Mouse (Mus musculus) kidney, postnatal 0 days (tissue): ENCODE results near the gene Gemin7. TPM values are rescaled to one million over a fixed set of nuclear protein-coding genes. Genes with fewer than 3 reads are reported as not detected.

Source experiments
- ATAC-seq: fragments of 200-750 bp; cut with Nextera tagmentation; replicated peaks from 2 replicates; pipeline ENCODE4 v1.8.0; 2017; ENCODE audit warnings: low read depth, moderate number of reproducible peaks, moderate TSS enrichment, moderate library complexity; ENCODE audit not compliant: low FRiP score
- DNase-seq: peaks from one replicate; pipeline ENCODE4 v3.0.0-alpha.2; 2016; ENCODE audit warnings: low spot score
- H3K27ac ChIP-seq: fragments of 300-500 bp; sonication (generic); 2 replicates; pipeline ENCODE4 v1.5.1; 2014; ENCODE audit warnings: mild to moderate bottlenecking
- H3K27me3 ChIP-seq: fragments of 300-500 bp; sonication (generic); 2 replicates; pipeline ENCODE4 v1.6.1; 2014; ENCODE audit warnings: low read length, mixed read lengths; ENCODE audit not compliant: insufficient read depth
- H3K36me3 ChIP-seq: fragments of 300-500 bp; sonication (generic); 2 replicates; pipeline ENCODE4 v1.6.1; 2014; ENCODE audit warnings: low read length, mixed read lengths; ENCODE audit not compliant: insufficient read depth
- H3K4me1 ChIP-seq: fragments of 300-500 bp; sonication (generic); replicated peaks from 2 replicates; pipeline ENCODE4 v1.6.1; 2014; ENCODE audit warnings: antibody characterized with exemption, low read length, mixed read lengths; ENCODE audit not compliant: insufficient read depth
- H3K4me2 ChIP-seq: fragments of 300-500 bp; sonication (generic); 2 replicates; pipeline ENCODE4 v1.6.1; 2014; ENCODE audit warnings: mild to moderate bottlenecking, low read length, moderate library complexity, mixed read lengths
- H3K4me3 ChIP-seq: fragments of 300-500 bp; sonication (generic); replicated peaks from 2 replicates; pipeline ENCODE4 v1.5.1; 2014; ENCODE audit warnings: low read depth, low read length
- H3K9ac ChIP-seq: fragments of 300-500 bp; sonication (generic); 2 replicates; pipeline ENCODE4 v1.6.1; 2014; ENCODE audit warnings: low read depth, low read length
- H3K9me3 ChIP-seq: fragments of 300-500 bp; sonication (generic); replicated peaks from 2 replicates; pipeline ENCODE4 v1.6.1; 2016; ENCODE audit warnings: low read length, inconsistent platforms, mixed read lengths
- CTCF ChIP-seq: IDR thresholded peaks from 2 replicates; pipeline ENCODE4 v1.5.1; 2016; ENCODE audit warnings: antibody characterized with exemption, low read depth, mild to moderate bottlenecking, moderate library complexity
- WGBS: fragments of 180-500 bp; shearing (Covaris S2); extraction: QIAGEN DNeasy Blood & Tissue Kit; methylation state at CpG from one replicate; pipeline ENCODE4 v1.1.7; 2014; 5-methylcytosine and 5-hydroxymethylcytosine counted together
- polyA plus RNA-seq: library from polyadenylated mRNA; unstranded; fragments of >200 nt; fragmentation: Nextera tagmentation; extraction: Ambion mirVana; gene quantifications from 2 replicates; pipeline ENCODE4 v1.2.1, GENCODE M21; 2015

Gene Gemin7
- polyA plus RNA-seq, 1 experiment from 2014 or later = 167 TPM

DNA sequence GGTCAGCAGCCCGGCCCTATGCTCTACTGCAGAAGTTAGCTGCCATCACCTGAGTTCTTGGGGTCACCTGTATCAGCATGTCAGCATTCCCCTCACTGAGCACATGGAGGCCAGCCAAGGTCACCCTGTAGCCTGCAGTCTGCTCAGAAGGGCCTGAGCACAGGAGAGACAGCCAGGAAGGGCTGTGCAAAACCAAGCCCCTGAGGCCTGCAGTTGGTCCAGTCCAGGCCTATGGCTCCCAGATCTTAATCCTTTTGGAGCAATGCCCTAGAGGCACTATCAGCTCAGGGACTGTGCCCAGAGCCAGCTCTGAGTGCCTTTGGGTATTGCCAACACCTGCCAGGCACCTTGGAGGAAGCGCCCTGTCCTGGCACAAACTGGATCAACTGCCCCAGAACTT is 20.3 kb downstream of the Gemin7 start:
- Histone ChIP-seq H3K36me3 (0 out of 2 replicates have a peak, but pooled peaks cover 2% of the 10 kb centered on the region), H3K4me1 (peaks cover 25% of the 10 kb centered on the region), H3K27me3 (no peaks in the 10 kb centered on the region), H3K27ac (peak overlapping the region; percentile 0; the same call in 1 of the 2 replicates), H3K9me3 (no peaks in the 10 kb centered on the region), H3K9ac (no peak overlapping the region), H3K4me3 (no peak overlapping the region), H3K4me2 (no peak overlapping the region)
- ATAC-seq = no peak
- no peak for TF ChIP-seq CTCF
- no peak for DNase-seq
- 93% methylated on average over 2 of the region's 2 CpGs for WGBS

DNA sequence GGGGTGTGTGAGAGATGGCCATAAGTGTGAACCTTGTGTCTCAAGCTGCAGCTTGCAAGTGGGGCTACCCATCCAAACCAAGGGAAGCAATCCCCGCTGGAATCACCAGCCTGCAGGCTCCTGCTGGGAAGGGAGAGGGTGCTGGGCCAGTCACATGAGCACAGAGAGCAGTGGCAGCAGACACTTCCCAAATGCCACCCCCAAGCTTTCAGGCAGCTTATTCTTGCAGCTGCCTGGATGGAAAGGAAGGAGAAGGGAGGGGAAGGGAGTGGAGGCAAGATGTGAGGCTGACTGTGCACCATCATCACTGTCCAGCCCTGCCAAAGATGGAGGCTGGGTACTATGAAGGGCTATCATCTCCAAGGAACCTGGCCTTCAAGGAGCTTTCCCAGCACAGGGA is 23.2 kb downstream of the Gemin7 start:
- H3K9me3 ChIP-seq = no peaks in the 10 kb centered on the region
- TF ChIP-seq CTCF = no peak
- no peak overlapping the region for H3K27ac ChIP-seq
- no peak for DNase-seq
- WGBS = 87% methylated on average over 1 of the region's 1 CpGs
- no peak for ATAC-seq
- H3K36me3 ChIP-seq = 0 out of 2 replicates have a peak, but pooled peaks cover 2% of the 10 kb centered on the region
- no peak overlapping the region for H3K4me2 ChIP-seq
- H3K4me3 ChIP-seq = no peak overlapping the region
- 0 out of 2 replicates have a peak overlapping the region, but pooled peaks have one; percentile 5 for H3K9ac ChIP-seq
- H3K27me3 ChIP-seq = no peaks in the 10 kb centered on the region
- H3K4me1 ChIP-seq = peaks cover 6% of the 10 kb centered on the region; the same call in 1 of the 2 replicates

DNA sequence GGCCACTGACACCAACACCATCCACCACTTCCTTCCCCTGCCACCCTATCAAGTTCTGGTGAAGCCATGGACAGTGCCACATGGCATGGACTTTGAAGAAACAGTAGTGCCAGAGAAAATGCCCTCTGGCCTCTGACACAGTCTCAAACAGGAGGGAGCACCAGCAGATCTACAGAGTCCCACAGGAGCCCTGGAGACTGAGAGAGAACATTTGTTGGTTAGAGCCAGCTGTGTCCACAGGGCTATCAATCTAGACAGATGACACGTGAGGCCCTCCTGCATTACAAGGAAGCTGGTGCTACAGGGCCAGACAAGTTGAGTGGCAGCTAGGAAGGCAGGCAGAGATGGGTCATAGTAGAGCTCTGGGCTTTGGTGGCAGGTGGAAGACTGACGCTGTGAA is 25.0 kb downstream of the Gemin7 start:
- no peak overlapping the region for H3K4me3 ChIP-seq
- no peak overlapping the region for H3K27ac ChIP-seq
- no peak overlapping the region for H3K9ac ChIP-seq
- no peak for TF ChIP-seq CTCF
- DNase-seq (no peak), ATAC-seq (no peak)
- no peak overlapping the region for H3K4me2 ChIP-seq
- 48% methylated on average over 2 of the region's 2 CpGs for WGBS
- H3K9me3 ChIP-seq = no peaks in the 10 kb centered on the region
- H3K36me3 ChIP-seq = 0 out of 2 replicates have a peak, but pooled peaks cover 2% of the 10 kb centered on the region
- H3K4me1 ChIP-seq = no peaks in the 10 kb centered on the region
- H3K27me3 ChIP-seq = no peaks in the 10 kb centered on the region

DNA sequence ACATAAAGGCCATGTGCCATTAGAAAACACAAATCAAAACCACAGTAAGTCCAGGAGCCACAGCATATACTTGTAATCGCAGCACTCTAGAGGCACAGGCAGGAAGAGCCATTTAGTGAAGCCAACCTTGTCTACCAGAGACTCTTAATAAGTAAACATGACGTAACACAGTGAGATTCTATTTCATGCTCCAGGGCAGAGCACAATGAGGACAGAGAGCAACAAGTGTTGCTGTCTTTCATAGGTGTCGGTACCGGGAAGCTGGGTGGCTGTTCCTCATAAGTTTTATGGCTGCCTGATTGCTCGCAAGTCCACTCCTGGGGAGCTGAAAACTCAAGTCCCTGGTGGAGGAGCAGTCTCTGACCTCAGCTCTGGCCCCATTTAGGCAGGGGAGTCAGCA is 25.8 kb downstream of the Gemin7 start:
- WGBS = 64% methylated on average over 5 of the region's 5 CpGs

DNA sequence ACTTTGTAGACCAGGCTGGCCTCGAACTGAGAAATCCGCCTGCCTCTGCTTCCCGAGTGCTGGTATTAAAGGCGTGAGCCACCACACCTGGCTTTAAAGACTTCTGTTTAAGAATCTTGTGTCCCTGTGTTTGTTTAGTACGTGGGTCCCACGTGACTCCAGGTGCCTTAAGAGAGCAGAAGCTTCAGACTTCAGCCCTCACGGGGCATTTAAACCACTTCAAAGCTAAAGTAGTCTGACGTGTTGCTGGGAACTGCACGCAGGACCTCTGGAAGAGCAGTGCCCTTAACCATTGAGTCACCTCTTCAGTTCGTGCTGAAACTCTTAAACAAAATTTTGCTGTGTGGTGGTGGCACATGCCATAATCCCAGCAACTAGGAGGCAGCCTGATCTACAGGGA is 28.0 kb downstream of the Gemin7 start:
- Histone ChIP-seq H3K4me2 (no peak overlapping the region), H3K27me3 (no peaks in the 10 kb centered on the region), H3K9me3 (no peaks in the 10 kb centered on the region), H3K27ac (no peak overlapping the region), H3K9ac (no peak overlapping the region), H3K4me1 (peaks cover 7% of the 10 kb centered on the region; the same call in 1 of the 2 replicates), H3K4me3 (no peak overlapping the region), H3K36me3 (0 out of 2 replicates have a peak, but pooled peaks cover 2% of the 10 kb centered on the region)
- TF ChIP-seq CTCF = no peak
- 85% methylated on average over 10 of the region's 10 CpGs for WGBS
- ATAC-seq = no peak
- no peak for DNase-seq

More for the DNA sequence above, 25.8 kb downstream of the Gemin7 start:
- no peak for DNase-seq
- Histone ChIP-seq H3K4me1 (0 out of 2 replicates have a peak, but pooled peaks cover under 1% of the 10 kb centered on the region), H3K27ac (no peak overlapping the region), H3K36me3 (0 out of 2 replicates have a peak, but pooled peaks cover 2% of the 10 kb centered on the region), H3K9me3 (no peaks in the 10 kb centered on the region), H3K4me3 (no peak overlapping the region), H3K4me2 (no peak overlapping the region), H3K9ac (no peak overlapping the region), H3K27me3 (no peaks in the 10 kb centered on the region)
- no peak for ATAC-seq
- TF ChIP-seq CTCF = no peak

DNA sequence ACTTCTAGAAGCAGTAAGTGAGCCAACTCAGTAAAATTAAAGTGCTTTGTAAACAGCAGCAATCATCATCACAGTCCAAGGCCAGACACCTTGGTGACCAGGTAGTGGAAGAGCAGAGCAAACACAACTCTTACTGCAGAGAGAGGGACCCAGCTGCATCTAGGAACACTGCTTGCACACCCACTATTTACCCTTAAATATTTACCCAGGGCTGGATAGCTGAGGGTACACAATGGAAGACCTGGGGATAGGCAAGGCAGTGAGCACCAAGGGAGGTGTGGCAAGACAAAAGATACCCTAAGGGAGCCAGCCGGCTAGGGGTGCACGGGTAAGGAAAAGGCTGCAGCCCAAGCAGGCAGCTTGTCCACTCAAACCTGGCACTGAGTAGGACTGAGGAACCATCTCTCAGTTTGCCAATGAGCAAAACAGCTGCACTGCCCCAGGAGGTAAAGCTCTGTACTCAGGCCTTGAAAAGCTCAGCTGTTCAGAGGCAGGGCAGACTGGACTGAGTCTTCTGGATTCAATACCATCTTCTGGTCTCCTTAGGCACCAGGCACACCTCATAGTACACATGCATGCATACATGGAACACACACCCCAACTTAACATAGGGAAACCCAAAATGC is 29.9 kb downstream of the Gemin7 start:
- Histone ChIP-seq H3K4me1 (peaks cover 7% of the 10 kb centered on the region; the same call in 1 of the 2 replicates), H3K9me3 (no peaks in the 10 kb centered on the region), H3K4me3 (no peak overlapping the region), H3K4me2 (no peak overlapping the region), H3K27me3 (no peaks in the 10 kb centered on the region), H3K9ac (no peak overlapping the region), H3K36me3 (no peaks in the 10 kb centered on the region), H3K27ac (no peak overlapping the region)
- 79% methylated on average over 2 of the region's 2 CpGs for WGBS
- no peak for TF ChIP-seq CTCF
- no peak for DNase-seq
- no peak for ATAC-seq
